Mouse (Mus musculus): ENCODE measurements around the gene Arpc1a. TPM values are rescaled to one million over a fixed set of nuclear protein-coding genes. Genes with fewer than 3 reads are reported as not detected.
A peak's percentile ranks its signal among the peaks of the same experiment; 100 is the strongest.
"Not testable (repeated sequence)": the region's sequence is repeated elsewhere in the genome, so short reads cannot be mapped to it uniquely, and the experiment has no call there.

The Arpc1a gene
- polyA plus RNA-seq, 1 experiment from 2014 or later, result 209 TPM

DNA sequence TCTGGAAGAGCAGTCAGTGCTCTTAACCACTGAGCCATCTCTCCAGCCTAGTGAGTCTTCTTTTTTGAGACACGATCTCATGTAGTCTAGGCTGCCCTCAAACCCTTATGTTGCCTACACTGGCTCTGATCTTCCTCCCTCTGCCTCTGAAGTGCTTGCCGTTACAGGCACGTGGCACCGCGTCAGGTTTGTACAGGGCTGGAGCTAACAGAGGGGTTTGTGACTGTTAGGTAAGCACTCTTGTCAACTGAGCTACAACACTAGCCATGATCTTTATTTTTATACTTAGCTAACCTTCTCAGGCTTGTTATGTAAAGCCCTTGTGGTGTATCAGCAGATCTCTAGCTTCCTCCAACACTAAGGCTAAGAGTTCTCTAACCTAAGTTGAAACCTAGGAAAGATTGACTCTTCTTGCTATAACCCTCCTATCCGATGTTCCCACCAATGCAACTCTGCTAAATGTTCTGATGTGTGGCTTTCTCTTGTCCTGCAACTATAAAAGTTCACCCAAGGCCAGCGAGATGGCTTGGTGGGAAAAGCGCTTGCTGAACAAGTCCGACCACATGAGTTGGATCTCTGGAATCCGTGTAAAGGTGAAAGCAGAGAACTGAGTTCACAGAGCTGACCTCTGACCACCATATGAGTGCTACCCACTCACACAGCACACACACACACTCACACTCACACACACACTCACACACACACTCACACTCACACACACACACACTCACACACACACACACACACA lies 1.6 kb upstream of the Arpc1a start:
- no peak for ATAC-seq
- 93% methylated on average over 10 of the region's 10 CpGs for WGBS

GRCm38 (mm10) chr5:145083201-145083600 lies 429 bp upstream of the Arpc1a start:
- H3K9me3 ChIP-seq (replicated peaks); H3K27me3 ChIP-seq: not testable (repeated sequence)
- peak overlapping the region; percentile 84 for H3K4me2 ChIP-seq
- WGBS, result 54% methylated on average over 6 of the region's 6 CpGs
- peak; percentile 55 for ATAC-seq
- peak overlapping the region; percentile 79 for H3K27ac ChIP-seq
- H3K4me3 ChIP-seq, result peak overlapping the region; percentile 82
- peaks cover 11% of the 10 kb centered on the region for H3K4me1 ChIP-seq
- peak overlapping the region; percentile 92 for H3K9ac ChIP-seq
- peaks cover 11% of the 10 kb centered on the region for H3K36me3 ChIP-seq (ENCODE audit: poor library complexity, severe bottlenecking)

More for the DNA sequence above, 1.6 kb upstream of the Arpc1a start:
- Histone ChIP-seq H3K9ac (no peak overlapping the region), H3K9me3 (replicated peaks) (no peaks in the 10 kb centered on the region), H3K4me2 (no peak overlapping the region), H3K4me1 (peaks cover 11% of the 10 kb centered on the region), H3K27ac (no peak overlapping the region), H3K27me3 (no peaks in the 10 kb centered on the region), H3K36me3 (ENCODE audit: poor library complexity, severe bottlenecking) (peaks cover 6% of the 10 kb centered on the region), H3K4me3 (no peak overlapping the region)

- Histone ChIP-seq H3K27me3 (no peaks in the 10 kb centered on the region), H3K4me2 (peak overlapping the region; percentile 84), H3K4me3 (peak overlapping the region; percentile 82), H3K27ac (no peak overlapping the region), H3K9ac (peak overlapping the region; percentile 92; the same call in 1 of the 2 replicates), H3K36me3 (ENCODE audit: poor library complexity, severe bottlenecking) (peaks cover 14% of the 10 kb centered on the region), H3K9me3 (replicated peaks) (no peaks in the 10 kb centered on the region), H3K4me1 (peaks cover 11% of the 10 kb centered on the region)
- 83% methylated on average over 2 of the region's 2 CpGs for WGBS
- ATAC-seq, result no peak
These were observed 1.2 kb downstream of the Arpc1a start for GRCm38 (mm10) chr5:145084822-145085221.

DNA sequence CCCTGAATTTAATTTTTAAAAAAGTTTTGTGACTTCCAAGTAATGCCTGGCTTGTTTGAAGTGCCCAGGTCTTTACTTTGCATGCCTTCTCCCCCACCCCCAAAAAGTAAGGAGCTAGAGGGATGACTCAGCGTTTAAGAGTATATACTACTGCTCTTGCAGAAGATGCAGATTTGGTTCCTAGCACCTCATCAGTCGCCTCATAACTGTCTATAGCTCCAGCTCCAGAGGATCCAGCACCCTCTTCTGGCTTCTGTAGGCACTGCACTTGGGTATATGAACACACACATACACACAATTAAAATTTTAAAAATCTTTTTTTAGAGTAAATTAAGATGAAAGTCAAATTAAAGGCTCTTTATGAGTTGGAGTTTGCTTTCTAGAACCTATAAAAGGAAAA lies 4.6 kb downstream of the Arpc1a start:
- H3K4me1 ChIP-seq, result peaks cover 11% of the 10 kb centered on the region
- 96% methylated on average over 2 of the region's 2 CpGs for WGBS
- H3K36me3 ChIP-seq (ENCODE audit: poor library complexity, severe bottlenecking), result peaks cover 36% of the 10 kb centered on the region
- no peak for ATAC-seq
- no peaks in the 10 kb centered on the region for H3K9me3 ChIP-seq (replicated peaks)
- H3K4me2 ChIP-seq, result no peak overlapping the region
- no peak overlapping the region for H3K9ac ChIP-seq
- H3K27ac ChIP-seq, result no peak overlapping the region
- no peaks in the 10 kb centered on the region for H3K27me3 ChIP-seq
- no peak overlapping the region for H3K4me3 ChIP-seq

DNA sequence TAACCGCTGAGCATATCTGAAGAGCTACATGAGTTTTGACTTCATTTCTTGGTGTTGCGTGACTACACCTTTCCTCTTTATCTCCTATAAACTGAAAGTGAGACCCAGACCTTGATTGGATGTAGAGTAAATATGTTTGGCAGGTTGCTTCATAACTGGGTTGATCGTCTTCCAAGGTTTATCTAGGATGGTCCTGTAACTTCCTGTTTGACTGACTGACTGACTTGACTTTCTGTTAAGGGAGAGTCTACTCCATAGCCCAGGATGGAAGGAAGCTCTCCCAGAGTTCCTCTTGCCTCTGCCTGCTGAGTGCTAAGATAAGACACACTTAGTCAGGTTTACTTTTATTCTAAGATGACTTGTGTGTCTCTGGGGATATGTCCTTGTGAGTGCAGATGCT lies 6.2 kb downstream of the Arpc1a start:
- Histone ChIP-seq H3K36me3 (ENCODE audit: poor library complexity, severe bottlenecking) (peaks cover 53% of the 10 kb centered on the region), H3K4me3 (no peak overlapping the region), H3K27ac (no peak overlapping the region), H3K4me1 (peaks cover 4% of the 10 kb centered on the region), H3K9ac (no peak overlapping the region), H3K9me3 (replicated peaks) (no peaks in the 10 kb centered on the region), H3K27me3 (no peaks in the 10 kb centered on the region), H3K4me2 (no peak overlapping the region)
- WGBS, result 93% methylated on average over 3 of the region's 3 CpGs
- no peak for ATAC-seq

GRCm38 (mm10) chr5:145096195-145096594 lies 12.6 kb downstream of the Arpc1a start:
- no peak overlapping the region for H3K4me3 ChIP-seq
- H3K27ac ChIP-seq, result no peak overlapping the region
- H3K36me3 ChIP-seq (ENCODE audit: poor library complexity, severe bottlenecking), result peaks cover 97% of the 10 kb centered on the region
- WGBS, result 90% methylated on average over 4 of the region's 4 CpGs
- H3K4me2 ChIP-seq, result no peak overlapping the region
- H3K9ac ChIP-seq, result no peak overlapping the region
- no peak for ATAC-seq
- no peaks in the 10 kb centered on the region for H3K9me3 ChIP-seq (replicated peaks)
- H3K27me3 ChIP-seq, result no peaks in the 10 kb centered on the region
- H3K4me1 ChIP-seq, result no peaks in the 10 kb centered on the region

DNA sequence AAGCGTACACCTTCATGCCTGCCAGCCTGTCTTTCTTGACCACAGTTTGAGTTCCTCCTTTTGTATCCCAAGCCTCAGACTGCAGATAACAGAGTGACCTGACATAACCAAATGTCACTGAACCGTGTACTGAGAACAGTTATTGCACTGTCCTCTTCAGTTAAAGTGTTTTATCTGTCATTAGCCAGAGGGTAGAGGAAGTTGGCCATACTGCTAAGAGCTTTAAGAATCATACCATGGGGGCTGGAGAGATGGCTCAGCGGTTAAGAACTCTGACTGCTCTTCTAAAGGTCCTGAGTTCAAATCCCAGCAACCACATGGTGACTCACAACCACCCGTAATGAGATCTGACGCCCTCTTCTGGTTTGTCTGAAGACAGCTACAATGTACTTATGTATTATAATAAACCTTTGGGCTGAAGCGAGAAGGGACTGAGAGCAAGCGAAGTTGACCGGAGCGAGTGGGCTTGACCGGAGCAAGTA lies 14.8 kb downstream of the Arpc1a start:
- H3K9ac ChIP-seq, result no peak overlapping the region
- no peak overlapping the region for H3K4me3 ChIP-seq
- H3K9me3 ChIP-seq (replicated peaks), result no peaks in the 10 kb centered on the region
- no peak for ATAC-seq
- no peaks in the 10 kb centered on the region for H3K4me1 ChIP-seq
- H3K36me3 ChIP-seq (ENCODE audit: poor library complexity, severe bottlenecking), result peaks cover 96% of the 10 kb centered on the region
- WGBS, result 94% methylated on average over 10 of the region's 10 CpGs
- H3K27me3 ChIP-seq, result no peaks in the 10 kb centered on the region
- no peak overlapping the region for H3K4me2 ChIP-seq
- H3K27ac ChIP-seq, result no peak overlapping the region

GRCm38 (mm10) chr5:145100960-145101359 lies 17.3 kb downstream of the Arpc1a start:
- Histone ChIP-seq H3K27ac (no peak overlapping the region), H3K27me3 (no peaks in the 10 kb centered on the region), H3K36me3 (ENCODE audit: poor library complexity, severe bottlenecking) (peaks cover 96% of the 10 kb centered on the region), H3K9me3 (replicated peaks) (no peaks in the 10 kb centered on the region), H3K4me1 (no peaks in the 10 kb centered on the region), H3K4me2 (no peak overlapping the region), H3K4me3 (no peak overlapping the region), H3K9ac (no peak overlapping the region)
- WGBS, result 96% methylated on average over 9 of the region's 9 CpGs
- ATAC-seq, result no peak

DNA sequence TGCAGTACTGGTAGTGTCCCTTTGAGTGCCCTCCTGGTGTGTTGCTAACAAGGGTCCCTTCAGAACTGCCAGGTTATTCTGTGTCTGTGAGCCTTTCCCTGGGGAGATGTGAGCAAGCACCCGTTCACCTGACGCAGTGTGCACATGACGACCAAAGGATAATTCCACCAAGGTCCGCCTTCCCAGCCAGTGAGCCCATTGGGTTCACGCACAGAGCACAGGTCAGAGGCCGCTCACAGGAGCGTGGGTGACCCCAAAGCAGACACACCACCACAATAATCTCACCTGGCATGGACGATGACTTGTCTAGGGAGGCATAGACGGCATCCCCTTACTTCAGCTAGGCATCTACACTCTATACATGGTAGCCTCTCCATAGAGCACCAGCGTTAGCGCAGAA lies 17.8 kb downstream of the Arpc1a start:
- H3K27me3 ChIP-seq; ATAC-seq; H3K9me3 ChIP-seq (replicated peaks); H3K4me2 ChIP-seq; H3K9ac ChIP-seq; H3K27ac ChIP-seq; H3K4me3 ChIP-seq; H3K4me1 ChIP-seq: not testable (repeated sequence)
- 96% methylated on average over 11 of the region's 11 CpGs for WGBS
- peaks cover 96% of the 10 kb centered on the region for H3K36me3 ChIP-seq (ENCODE audit: poor library complexity, severe bottlenecking)

- Histone ChIP-seq H3K4me1 (no peaks in the 10 kb centered on the region), H3K27me3 (no peaks in the 10 kb centered on the region), H3K4me2 (no peak overlapping the region), H3K9ac (no peak overlapping the region), H3K9me3 (replicated peaks) (no peaks in the 10 kb centered on the region), H3K27ac (no peak overlapping the region), H3K36me3 (ENCODE audit: poor library complexity, severe bottlenecking) (peaks cover 96% of the 10 kb centered on the region), H3K4me3 (no peak overlapping the region)
- ATAC-seq, result no peak
- 93% methylated on average over 4 of the region's 4 CpGs for WGBS
These were observed 19.1 kb downstream of the Arpc1a start for GRCm38 (mm10) chr5:145102706-145103105.

- Histone ChIP-seq H3K27ac (no peak overlapping the region), H3K27me3 (no peaks in the 10 kb centered on the region), H3K36me3 (ENCODE audit: poor library complexity, severe bottlenecking) (peaks cover 96% of the 10 kb centered on the region), H3K4me2 (no peak overlapping the region), H3K4me3 (no peak overlapping the region), H3K4me1 (no peaks in the 10 kb centered on the region), H3K9ac (no peak overlapping the region), H3K9me3 (replicated peaks) (no peaks in the 10 kb centered on the region)
- WGBS, result 86% methylated on average over 9 of the region's 9 CpGs
- no peak for ATAC-seq
These were observed 20.7 kb downstream of the Arpc1a start for GRCm38 (mm10) chr5:145104328-145104727.

GRCm38 (mm10) chr5:145105694-145106275 lies 22.2 kb downstream of the Arpc1a start:
- 89% methylated on average over 9 of the region's 9 CpGs for WGBS
- no peak for ATAC-seq
- Histone ChIP-seq H3K27ac (no peak overlapping the region), H3K4me2 (no peak overlapping the region), H3K36me3 (ENCODE audit: poor library complexity, severe bottlenecking) (peaks cover 96% of the 10 kb centered on the region), H3K27me3 (no peaks in the 10 kb centered on the region), H3K4me1 (no peaks in the 10 kb centered on the region), H3K9me3 (replicated peaks) (no peaks in the 10 kb centered on the region), H3K9ac (no peak overlapping the region), H3K4me3 (no peak overlapping the region)

Data from forebrain, embryonic 13.5 days (tissue).